Mouse (Mus musculus): ENCODE measurements at regions not wholly inside any gene's neighbourhood (a gene's known extent, or its start where the extent isn't known, plus 50 kb on each side); places are given as distances from the start of the nearest gene placed in this dataset.

- peak; percentile 88 for DNase-seq (ENCODE audit: low spot score)
These were observed 234.6 kb downstream of the Cdh26 start for GRCm38 (mm10) chr2:178664977-178665376.

GRCm38 (mm10) chr2:178668451-178668850 lies 238.1 kb downstream of the Cdh26 start:
- DNase-seq (ENCODE audit: low spot score) = peak; percentile 33

DNA sequence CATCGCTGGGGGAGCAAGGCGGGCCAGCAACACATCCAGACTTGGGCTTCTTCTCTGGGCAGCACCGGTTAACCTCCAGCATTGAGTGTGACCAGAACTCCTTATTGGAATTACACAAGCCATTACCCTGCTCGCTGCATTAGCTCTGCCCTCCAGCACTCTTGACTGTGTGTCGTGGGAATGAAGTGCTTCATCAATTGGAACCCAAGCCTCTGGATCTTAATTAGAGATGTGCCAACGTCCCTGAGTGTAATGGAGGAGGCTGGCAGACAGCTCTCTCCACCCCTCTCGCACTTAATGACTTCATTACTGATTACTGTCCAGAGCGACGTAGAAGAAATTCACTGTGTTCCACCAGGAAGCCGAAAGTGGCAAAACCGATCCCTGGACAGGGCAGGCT lies 240.6 kb downstream of the Cdh26 start:
- no peak for DNase-seq (ENCODE audit: low spot score)

- no peak for DNase-seq (ENCODE audit: low spot score)
These were observed 243.3 kb downstream of the Cdh26 start for GRCm38 (mm10) chr2:178673621-178674020.

DNA sequence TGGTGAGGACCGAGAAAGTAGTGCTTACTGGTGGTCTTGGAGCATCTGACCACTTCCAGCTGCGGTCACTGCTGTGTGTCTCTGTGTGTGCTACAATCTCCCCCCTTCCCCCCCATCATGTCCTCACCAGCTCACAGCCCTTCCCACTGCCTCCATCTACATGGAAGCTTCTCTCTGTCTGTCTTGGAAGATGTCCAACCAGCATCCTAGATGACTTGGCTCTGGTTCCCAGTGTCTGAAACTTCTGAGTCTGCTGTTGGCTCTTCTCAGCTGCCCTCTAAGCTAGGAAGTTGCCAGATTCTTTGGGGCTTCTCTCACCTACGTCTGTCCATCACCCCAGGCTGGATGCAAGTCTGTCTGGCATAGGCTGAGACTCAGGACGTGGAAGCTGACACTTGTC lies 244.3 kb downstream of the Cdh26 start:
- no peak for DNase-seq (ENCODE audit: low spot score)

GRCm38 (mm10) chr2:178676970-178677369 lies 246.6 kb downstream of the Cdh26 start:
- no peak for DNase-seq (ENCODE audit: low spot score)

DNA sequence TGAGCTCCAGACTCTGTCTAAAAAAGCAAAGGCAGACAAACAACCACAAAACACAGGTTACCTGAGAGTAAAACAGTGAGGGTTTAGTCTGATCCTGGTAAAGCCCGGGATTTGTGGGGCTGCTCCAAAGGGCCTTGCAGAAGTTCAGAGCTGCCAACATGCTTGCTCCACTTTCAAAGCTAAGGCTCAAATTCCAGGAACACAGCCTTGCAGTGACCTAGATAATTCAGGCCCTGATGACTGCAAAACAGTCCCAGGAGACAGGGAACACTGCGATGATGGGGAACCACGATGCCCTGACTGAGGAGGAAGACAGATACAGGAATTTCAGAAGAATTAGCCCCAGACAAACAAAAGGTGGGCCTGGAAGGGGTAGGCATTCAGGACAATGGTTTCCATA lies 250.0 kb downstream of the Cdh26 start:
- DNase-seq (ENCODE audit: low spot score) = no peak

DNA sequence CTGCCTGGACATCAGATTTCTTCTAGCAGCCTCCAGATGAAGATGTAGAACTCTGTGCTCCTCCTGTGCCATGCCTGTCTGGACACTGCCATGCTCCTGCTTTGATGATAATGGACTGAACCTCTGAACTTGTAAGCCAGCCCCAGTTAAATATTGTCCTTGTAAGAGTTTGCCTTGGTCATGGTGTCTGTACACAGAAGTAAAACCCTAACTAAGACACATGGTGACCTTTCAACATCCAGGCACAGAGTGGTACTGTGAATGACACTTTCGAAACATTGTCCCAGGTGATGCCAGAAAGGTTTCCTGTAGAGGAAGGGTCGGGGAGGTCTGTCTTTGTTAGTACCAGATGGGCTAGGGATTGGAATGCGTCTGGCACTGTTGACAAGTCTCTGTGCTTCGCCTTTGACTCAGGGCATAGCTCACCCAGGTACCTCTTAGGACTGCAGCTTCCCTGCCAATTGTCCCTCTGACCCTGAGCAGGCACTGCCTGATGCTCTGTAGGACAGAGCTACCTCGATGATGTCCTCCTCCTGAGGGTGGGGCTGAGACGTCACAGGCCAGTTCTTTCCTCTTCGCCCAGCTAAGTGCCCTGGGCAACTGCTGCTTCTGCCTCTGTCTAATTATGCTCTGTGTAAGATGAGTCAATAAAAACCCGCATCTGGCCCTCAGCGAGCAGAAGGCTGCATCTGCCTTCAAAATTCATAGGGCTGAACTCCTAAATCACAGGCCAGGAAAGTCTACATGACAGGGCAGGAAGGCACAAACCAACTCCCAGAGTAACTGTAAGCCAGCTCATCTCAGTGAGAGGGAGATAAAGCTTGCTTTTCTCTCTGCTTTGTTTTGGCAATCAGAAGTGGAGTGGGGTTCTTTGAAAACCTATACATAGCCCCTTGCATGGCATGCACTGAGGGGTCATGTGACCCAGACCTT lies 254.0 kb downstream of the Cdh26 start:
- no peak for DNase-seq (ENCODE audit: low spot score)

GRCm38 (mm10) chr2:178685211-178685610 lies 254.9 kb downstream of the Cdh26 start:
- no peak for DNase-seq (ENCODE audit: low spot score)

DNA sequence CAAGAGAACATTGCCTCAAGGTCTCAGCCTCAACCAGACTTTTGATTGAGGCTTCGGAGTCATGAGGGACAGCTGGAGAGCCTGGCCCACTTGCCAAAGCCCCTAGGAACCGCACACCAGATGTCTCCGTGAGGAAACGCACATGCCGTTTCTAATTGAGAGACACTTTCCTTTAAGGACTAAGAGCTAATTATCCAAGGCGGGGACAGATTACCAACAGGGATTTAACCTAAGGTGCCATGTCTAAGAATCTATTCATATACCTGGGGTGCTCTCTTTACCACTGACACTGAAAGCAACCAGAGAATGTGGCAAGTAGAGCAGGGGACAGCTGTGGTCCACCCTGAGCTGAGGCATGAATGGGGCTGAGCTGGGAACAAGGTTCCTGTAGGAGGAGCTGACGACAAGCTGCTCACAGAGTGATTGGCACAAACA lies 255.9 kb downstream of the Cdh26 start:
- DNase-seq (ENCODE audit: low spot score) = peak; percentile 34

DNA sequence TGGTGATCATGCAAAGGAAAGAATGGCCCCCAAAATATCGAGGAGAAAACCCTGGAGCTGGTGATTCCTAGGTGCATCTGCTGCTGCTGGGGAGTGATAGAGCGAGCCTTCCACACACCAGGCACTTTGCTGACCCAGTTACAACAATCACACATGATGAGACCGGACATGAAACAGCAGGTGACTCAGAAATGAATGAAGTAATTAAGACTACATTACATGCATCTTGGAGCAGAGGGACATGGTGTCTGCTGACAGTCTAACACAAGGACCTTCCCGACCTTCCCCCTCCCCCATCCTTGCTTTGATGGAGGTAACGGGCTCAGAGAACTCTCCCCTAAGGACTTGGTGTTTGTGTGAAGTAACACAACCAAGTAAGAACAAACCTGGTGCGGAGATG lies 258.3 kb downstream of the Cdh26 start:
- DNase-seq (ENCODE audit: low spot score) = no peak

DNA sequence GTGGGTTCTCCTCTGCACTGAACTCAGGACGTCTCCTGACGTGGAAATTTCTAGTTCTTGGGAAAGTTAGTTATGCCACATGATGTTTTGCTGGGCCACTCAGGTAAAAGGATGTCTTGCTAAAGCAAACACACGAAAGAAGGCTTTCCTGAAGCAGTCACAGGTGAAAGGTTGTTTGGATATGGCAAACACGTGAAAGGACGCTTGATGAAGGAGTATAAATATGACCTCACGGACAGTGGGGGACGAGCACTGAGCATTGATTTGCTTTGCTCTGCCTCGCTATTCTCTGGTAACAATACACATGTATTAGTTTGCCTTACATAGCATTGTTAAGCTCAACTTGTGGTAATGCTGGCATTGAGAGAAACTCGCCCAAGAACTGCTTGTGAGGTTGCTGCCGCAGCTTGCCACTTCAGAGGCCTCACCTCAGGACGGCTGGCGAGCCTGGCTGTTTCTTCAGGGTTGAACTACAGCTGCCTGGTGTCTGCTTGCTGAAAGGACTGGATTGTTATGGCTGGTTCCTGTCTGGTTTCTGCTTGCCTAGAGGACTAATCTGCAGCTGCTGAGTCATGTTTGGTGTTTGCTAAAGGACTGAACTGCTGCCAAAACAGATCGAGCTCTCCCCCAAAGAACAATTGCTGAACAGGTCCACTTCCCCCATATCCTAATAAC lies 261.0 kb downstream of the Cdh26 start:
- no peak for DNase-seq (ENCODE audit: low spot score)

DNA sequence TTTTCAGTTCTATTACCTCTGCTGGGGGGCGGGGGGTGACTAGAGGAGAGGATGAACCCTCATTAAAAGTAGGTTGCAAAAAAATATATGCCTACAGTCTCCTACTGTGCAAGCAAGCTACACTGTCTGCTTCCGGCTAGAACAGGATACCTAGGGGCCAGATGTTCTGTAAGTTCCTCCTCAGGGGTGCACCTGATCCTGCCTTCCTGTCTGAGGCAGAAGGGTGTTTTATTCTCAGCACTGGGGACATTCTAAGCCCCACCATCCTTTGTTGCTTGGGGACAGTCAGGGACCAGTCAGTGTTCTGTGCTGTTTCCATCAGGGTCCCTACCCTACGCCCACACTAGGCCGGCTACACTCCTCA lies 261.5 kb downstream of the Cdh26 start:
- no peak for DNase-seq (ENCODE audit: low spot score)

- no peak for DNase-seq (ENCODE audit: low spot score)
These were observed 261.9 kb downstream of the Cdh26 start for GRCm38 (mm10) chr2:178692231-178692630.

- no peak for DNase-seq (ENCODE audit: low spot score)
These were observed 268.3 kb downstream of the Cdh26 start for GRCm38 (mm10) chr2:178698648-178699047.

- no peak for DNase-seq (ENCODE audit: low spot score)
These were observed 270.5 kb downstream of the Cdh26 start for GRCm38 (mm10) chr2:178700825-178701224.

GRCm38 (mm10) chr2:178704510-178704909 lies 274.2 kb downstream of the Cdh26 start:
- DNase-seq (ENCODE audit: low spot score) = no peak

DNA sequence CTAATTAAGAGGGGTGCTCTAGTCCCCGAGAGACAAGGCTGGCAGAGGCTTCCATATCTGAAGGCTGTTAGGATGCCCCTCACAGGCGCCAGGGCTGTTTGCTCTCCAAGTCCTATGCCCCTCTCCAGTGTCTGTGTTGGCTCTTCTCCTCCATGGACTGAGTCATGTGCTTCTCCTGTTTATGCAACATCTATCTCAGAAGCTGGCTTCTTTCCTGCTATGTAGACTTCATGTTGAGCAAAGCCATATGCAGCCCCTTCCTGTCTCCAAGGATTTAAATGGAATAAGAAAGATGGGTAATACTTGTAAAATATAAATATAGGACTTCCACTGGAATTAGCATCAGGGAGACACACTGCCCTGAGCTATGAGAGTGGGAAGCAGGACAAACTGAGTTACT lies 278.3 kb downstream of the Cdh26 start:
- no peak for DNase-seq (ENCODE audit: low spot score)

DNA sequence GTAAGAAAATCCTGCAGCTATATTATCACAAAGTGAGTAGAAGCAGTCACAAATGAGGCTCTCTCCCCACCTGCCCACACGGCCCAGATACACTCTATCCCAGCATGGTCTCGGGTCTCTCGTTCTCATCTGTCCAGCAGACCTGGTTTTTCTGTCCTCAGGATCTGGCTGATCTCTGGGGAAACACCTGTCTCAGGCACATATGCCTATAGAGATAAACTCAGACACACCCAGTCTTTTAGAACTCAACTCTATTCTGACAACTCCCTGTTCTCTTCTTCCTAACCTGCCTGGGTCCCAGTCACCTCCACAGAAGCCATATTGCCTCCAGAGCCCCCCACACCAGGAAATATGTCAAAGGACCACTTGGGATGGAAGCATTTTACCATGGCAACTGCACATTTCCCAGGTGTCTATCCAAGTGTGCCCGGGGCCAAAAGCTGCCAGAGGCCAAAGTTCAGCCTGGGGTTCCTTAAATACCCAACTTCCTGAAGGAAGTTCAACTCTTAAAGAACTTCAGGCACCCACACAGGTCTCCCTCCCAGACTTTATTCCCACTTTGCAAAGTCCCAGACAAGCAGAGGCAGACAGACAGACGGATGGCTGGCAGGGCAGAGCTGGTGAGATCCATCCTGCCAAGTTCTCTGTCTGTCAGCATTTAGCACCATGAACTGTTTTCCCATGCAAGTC lies 279.0 kb downstream of the Cdh26 start:
- no peak for DNase-seq (ENCODE audit: low spot score)

- DNase-seq (ENCODE audit: low spot score) = no peak
These were observed 279.7 kb downstream of the Cdh26 start for GRCm38 (mm10) chr2:178710001-178710400.

DNA sequence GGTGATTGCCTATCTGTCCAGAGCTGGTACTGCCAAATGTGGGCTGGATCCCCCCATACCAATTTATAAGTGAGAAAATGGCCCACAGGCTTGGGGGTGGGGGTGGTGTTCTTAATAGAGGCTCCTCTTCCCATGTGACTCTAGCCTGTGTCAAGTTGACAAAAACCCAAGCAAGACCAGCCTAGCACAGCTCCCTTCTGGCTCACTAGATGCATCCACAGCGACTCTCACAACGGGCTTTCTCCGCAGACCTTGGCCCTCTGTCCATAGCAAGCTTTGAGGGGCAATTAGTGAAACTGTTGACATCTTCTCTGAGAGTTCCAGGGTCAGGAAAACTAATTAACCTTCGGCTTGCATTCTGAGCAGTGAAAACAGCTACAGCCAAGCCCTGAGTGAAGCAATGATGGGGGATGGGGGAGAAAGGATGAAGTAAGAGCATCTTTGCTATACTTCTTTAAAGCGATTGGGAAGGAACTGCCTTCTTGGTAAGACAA lies 281.3 kb downstream of the Cdh26 start:
- DNase-seq (ENCODE audit: low spot score) = peak; percentile 47

DNA sequence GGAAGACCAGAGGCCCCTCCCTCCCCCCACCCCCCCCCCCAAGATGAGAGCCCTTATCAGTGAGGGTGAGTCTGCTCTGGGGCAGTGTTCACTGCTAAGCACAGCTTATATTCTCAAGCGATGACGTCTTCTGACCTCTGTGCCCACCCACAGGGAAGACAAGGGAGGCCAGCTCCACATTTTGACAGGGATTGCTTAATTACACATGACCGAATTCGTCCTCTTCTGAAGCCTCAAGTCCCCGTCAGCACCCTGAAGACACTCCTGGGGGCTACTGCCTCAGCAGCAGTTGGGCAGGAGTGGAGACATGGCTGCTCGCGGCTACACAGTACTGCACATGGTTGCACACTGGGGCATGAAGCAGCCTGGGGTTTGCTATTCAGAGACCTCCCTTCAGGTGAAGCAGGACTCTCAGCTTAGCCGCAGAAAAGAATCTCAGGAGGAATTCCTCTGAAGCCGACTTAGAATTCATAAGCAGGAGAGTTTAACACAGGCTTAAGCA lies 282.1 kb downstream of the Cdh26 start:
- peak; percentile 12 for DNase-seq (ENCODE audit: low spot score)
